9 mouse cellular contexts compared by ENCODE assay signal in genomic region chr13:114459701-114460160, GRCm38 (mm10). TPM values are rescaled to one million over a fixed set of nuclear protein-coding genes. Genes with fewer than 3 reads are reported as not detected.
DNase-seq lines count a peak whose midpoint lies in the region; ATAC-seq and TF ChIP-seq lines count a peak whose summit lies in the region.
"Had no signal": no experiment of that assay in that cellular context is flagged by ENCODE, and none has a peak within 500 bp of the region (broad histone marks: within the 10 kb centered on the region; RNA-seq: fewer than 3 reads in every experiment).

No protein-coding gene starts in this region.

- no peaks in the 10 kb centered on the region for H3K36me3 ChIP-seq in heart, embryonic 11.5 days (ENCODE audit: control insufficient read depth, insufficient read depth, low read length)
- H3K36me3 ChIP-seq in ES-E14 (ENCODE audit: control insufficient read depth, insufficient read depth, low read length, poor library complexity, severe bottlenecking) (no peaks in the 10 kb centered on the region), macrophage (ENCODE audit: inconsistent target) (no peaks in the 10 kb centered on the region)
- H3K36me3 ChIP-seq in hindbrain, embryonic 10.5 days: peaks cover 4% of the 10 kb centered on the region; the same call in 1 of the 2 replicates

- H3K27me3 ChIP-seq in heart, embryonic 11.5 days (ENCODE audit: control insufficient read depth, insufficient read depth, low read length): peaks cover 18% of the 10 kb centered on the region; the same call in 1 of the 2 replicates
- peaks cover 34% of the 10 kb centered on the region for H3K27me3 ChIP-seq in hindbrain, embryonic 10.5 days (ENCODE audit: insufficient read depth, poor library complexity, severe bottlenecking)
- H3K27me3 ChIP-seq: CH12.LX had no signal

- 0% methylated on average over 15 of the region's 16 CpGs for WGBS in heart, embryonic 11.5 days (ENCODE audit: insufficient replicate concordance)
- under 1% methylated on average over 16 of the region's 16 CpGs for WGBS in hindbrain, embryonic 10.5 days
- WGBS in macrophage (ENCODE audit: missing documents): 2% methylated on average over 14 of the region's 16 CpGs

- H3K27ac ChIP-seq in heart, embryonic 11.5 days (ENCODE audit: low read depth, low read length): no peak overlapping the region
- H3K27ac ChIP-seq in ES-E14 (ENCODE audit: insufficient read depth, low read depth, low read length, poor library complexity, severe bottlenecking) (no peak overlapping the region), macrophage (no peak overlapping the region)
- H3K27ac ChIP-seq in hindbrain, embryonic 10.5 days: peak overlapping the region; percentile 90

- intact Hi-C loops in left cerebral cortex, postnatal 14 days (cut with DNase I): loop anchor here (2.0 to 10.0 kb wide), 3 partner anchors 335 to 582 kb away; no protein-coding TSS in a partner anchor

- no peak for ATAC-seq in heart, embryonic 11.5 days (replicated peaks; ENCODE audit: insufficient number of reproducible peaks, low FRiP score, low TSS enrichment)

- no peaks in the 10 kb centered on the region for H3K9me3 ChIP-seq in heart, embryonic 11.5 days (replicated peaks; ENCODE audit: control insufficient read depth, low read length)
- H3K9me3 ChIP-seq in ES-E14 (ENCODE audit: control insufficient read depth, insufficient read depth, low read depth, low read length): no peaks in the 10 kb centered on the region
- H3K9me3 ChIP-seq in hindbrain, embryonic 10.5 days: no peaks in the 10 kb centered on the region

- peak overlapping the region; percentile 67 for H3K4me3 ChIP-seq in heart, embryonic 11.5 days (ENCODE audit: low read depth, low read length)
- H3K4me3 ChIP-seq in ES-E14 (ENCODE audit: insufficient read depth in 1 of 2, low read depth in 1 of 2, low read length in 2 of 2, poor library complexity in 1 of 2, severe bottlenecking in 1 of 2) (peak overlapping the region; percentile 81 to 83), macrophage (ENCODE audit: inconsistent target) (peak overlapping the region; percentile 9; the same call in 1 of the 2 replicates)
- H3K4me3 ChIP-seq in hindbrain, embryonic 10.5 days: peak overlapping the region; percentile 71

- no peak for DNase-seq in heart, adult 8-10 months (ENCODE audit: low spot score)
- DNase-seq in ES-E14 (ENCODE audit: low read depth, low spot score): no peak
- DNase-seq in hindbrain, embryonic 10.5 days (ENCODE audit: low spot score): no peak
- DNase-seq in adrenal gland, postnatal 4 days (ENCODE audit: low spot score in 2 of 2): no peak
- no peak for DNase-seq in urinary bladder, postnatal 36 days (ENCODE audit: low spot score in 2 of 2)
- no peak for DNase-seq in left cerebral cortex, postnatal 14 days (ENCODE audit: low spot score in 2 of 2)

- H3K4me2 ChIP-seq in heart, embryonic 11.5 days: peak overlapping the region; percentile 92

- H3K4me1 ChIP-seq in heart, embryonic 11.5 days (ENCODE audit: control insufficient read depth, insufficient read depth, low read length): no peaks in the 10 kb centered on the region
- peaks cover 0 to 3% of the 10 kb centered on the region in 2 experiments; a peak in 1 of 4 replicates for H3K4me1 ChIP-seq in ES-E14 (ENCODE audit: control insufficient read depth in 2 of 2, insufficient read depth in 2 of 2, low read length in 2 of 2, poor library complexity in 1 of 2)
- H3K4me1 ChIP-seq in hindbrain, embryonic 10.5 days (replicated peaks): peaks cover 42% of the 10 kb centered on the region

- no peaks in the 10 kb centered on the region for H3K79me2 ChIP-seq in macrophage (ENCODE audit: inconsistent target)

- in situ Hi-C loops in ES-E14 (cut with MboI; ENCODE audit: low sequenced_read_pairs in 2 of 2, unreplicated experiment in 2 of 2): loop anchor here in 1 of 2 experiments (10.0 kb wide), 1 partner anchor 585 kb away; no protein-coding TSS in a partner anchor

- H3K9ac ChIP-seq in heart, embryonic 11.5 days (ENCODE audit: low read depth, low read length): peak overlapping the region; percentile 61; the same call in 1 of the 2 replicates
- H3K9ac ChIP-seq in ES-E14 (ENCODE audit: insufficient read depth, low read depth, low read length, poor library complexity, severe bottlenecking): 0 out of 2 replicates have a peak overlapping the region, but pooled peaks have one; percentile 57

TF ChIP-seq in ES-E14, 5 proteins besides CTCF, POLR2A, EP300 and RAD21:
- TF ChIP-seq ZC3H11A (IDR thresholded peaks at IDR 0.05; ENCODE audit: borderline replicate concordance, low read depth, low read length): no peak
- TF ChIP-seq HCFC1 (IDR thresholded peaks at IDR 0.05; ENCODE audit: borderline replicate concordance, insufficient read depth, low read length): no peak
- TF ChIP-seq MAFK (IDR thresholded peaks at IDR 0.05; ENCODE audit: insufficient read depth, low read depth, low read length): no peak
- no peak for TF ChIP-seq CHD2 (IDR thresholded peaks at IDR 0.05; ENCODE audit: low read depth, low read length)
- TF ChIP-seq ZNF384 (IDR thresholded peaks at IDR 0.05; ENCODE audit: low read depth, low read length): no peak

RNA-seq across cellular contexts. Expression of gene Fst, which starts 1.0 kb away (rescaled TPM):
- 8.1 and 10.3 TPM in 2 replicates for polyA plus RNA-seq in heart, embryonic 11.5 days (2014; fragmentation: Nextera tagmentation; extraction: Ambion mirVana)
- total RNA-seq in heart, adult 8-10 months (2022): 1 to 10 TPM in 1 of 4 experiments, under 1 TPM in 3; 0.33 to 1.2 (median 0.74) TPM
- 7.2 and 16.6 TPM in 2 replicates for total RNA-seq in ES-E14 (2012; rRNA removed)
- 11.2 and 23.7 TPM in 2 replicates for polyA plus RNA-seq in hindbrain, embryonic 10.5 days (2016; fragmentation: Nextera tagmentation; extraction: Ambion mirVana)
- total RNA-seq in macrophage (2018; cell fraction: chromatin; rRNA removed): 1 to 10 TPM in 1 of 26 experiments, under 1 TPM in 1, not detected in 24; 0.21 to 2.6 TPM
- total RNA-seq in macrophage (2018; cell fraction: cytosol; rRNA removed): under 1 TPM in 2 of 26 experiments, not detected in 24; 0.05 to 0.09 TPM
- total RNA-seq in macrophage (2018; cell fraction: nucleus; rRNA removed): not detected
- not detected in 3 replicates for polyA plus RNA-seq in macrophage (2018)
- total RNA-seq in adrenal gland, postnatal 4 days (2021): 10 to 100 TPM; 17.6 to 23.0 TPM
- 1 to 10 TPM; 3.4 to 5.2 TPM for total RNA-seq in left cerebral cortex, postnatal 14 days (2021)
- total RNA-seq: CH12.LX had no signal

Comparison
In these comparisons a context has a peak if more than half of its experiments do, and no peak if none do; other contexts are left out.
1. H3K4me3 ChIP-seq: peak in every context shown above with its lines; median percentile 82 in ES-E14; 71 in hindbrain, embryonic 10.5 days; 67 in heart, embryonic 11.5 days; 9 in macrophage.